Mouse (Mus musculus): Measurements from ENCODE around the gene Tuba1b. TPM values are rescaled to one million over a fixed set of nuclear protein-coding genes. Genes with fewer than 3 reads are reported as not detected.
A peak's percentile ranks its signal among the peaks of the same experiment; 100 is the strongest.
"Not testable (repeated sequence)": the region's sequence is repeated elsewhere in the genome, so short reads cannot be mapped to it uniquely, and the experiment has no call there.

Tuba1b gene
- polyA plus RNA-seq, 1 experiment: 758 TPM

- DNase-seq (ENCODE audit: low spot score): no peak
Measured at GRCm38 (mm10) chr15:98924682-98925081, 9.7 kb downstream of the Tuba1b start.

GRCm38 (mm10) chr15:98923031-98923537 lies 11.3 kb downstream of the Tuba1b start:
- DNase-seq (ENCODE audit: low spot score): no peak

GRCm38 (mm10) chr15:98922581-98922980 lies 11.8 kb downstream of the Tuba1b start:
- no peak for DNase-seq (ENCODE audit: low spot score)

- DNase-seq (ENCODE audit: low spot score): no peak
Measured at GRCm38 (mm10) chr15:98921510-98921909, 12.9 kb downstream of the Tuba1b start.

- DNase-seq (ENCODE audit: low spot score): not testable (repeated sequence)
Measured at GRCm38 (mm10) chr15:98918499-98918895, 15.9 kb downstream of the Tuba1b start.

GRCm38 (mm10) chr15:98917538-98918498 lies 16.5 kb downstream of the Tuba1b start, which contains the start of gene Lmbr1l:
Gene Lmbr1l, minus strand, starts transcription at chr15:98918231.
- DNase-seq (ENCODE audit: low spot score): peak; percentile 92

GRCm38 (mm10) chr15:98917091-98917490 lies 17.3 kb downstream of the Tuba1b start:
- DNase-seq (ENCODE audit: low spot score): no peak

GRCm38 (mm10) chr15:98916016-98916415 lies 18.3 kb downstream of the Tuba1b start:
- no peak for DNase-seq (ENCODE audit: low spot score)

- DNase-seq (ENCODE audit: low spot score): no peak
Measured at GRCm38 (mm10) chr15:98914903-98915302, 19.5 kb downstream of the Tuba1b start.

- DNase-seq (ENCODE audit: low spot score): no peak
Measured at GRCm38 (mm10) chr15:98904692-98905091, 29.7 kb downstream of the Tuba1b start.

- DNase-seq (ENCODE audit: low spot score): no peak
Measured at GRCm38 (mm10) chr15:98902600-98902999, 31.8 kb downstream of the Tuba1b start.

- no peak for DNase-seq (ENCODE audit: low spot score)
Measured at GRCm38 (mm10) chr15:98901530-98901929, 32.8 kb downstream of the Tuba1b start.

GRCm38 (mm10) chr15:98897928-98898800 lies 36.2 kb downstream of the Tuba1b start, which contains the start of gene Dhh:
Gene Dhh, minus strand, starts transcription at chr15:98898540.
- no peak for DNase-seq (ENCODE audit: low spot score)

- no peak for DNase-seq (ENCODE audit: low spot score)
Measured at GRCm38 (mm10) chr15:98897495-98897894, 36.9 kb downstream of the Tuba1b start.

- DNase-seq (ENCODE audit: low spot score): no peak
Measured at GRCm38 (mm10) chr15:98895635-98896589, 38.5 kb downstream of the Tuba1b start.

GRCm38 (mm10) chr15:98894746-98895634 lies 39.4 kb downstream of the Tuba1b start:
- DNase-seq (ENCODE audit: low spot score): no peak

GRCm38 (mm10) chr15:98893940-98894745 lies 40.2 kb downstream of the Tuba1b start, which contains the start of gene Rhebl1:
Gene Rhebl1, minus strand, starts transcription at chr15:98894540.
- DNase-seq (ENCODE audit: low spot score): no peak

- DNase-seq (ENCODE audit: low spot score): no peak
Measured at GRCm38 (mm10) chr15:98893036-98893435, 41.3 kb downstream of the Tuba1b start.

All from urinary bladder, adult 2 months (tissue).